Mouse (Mus musculus) lung, postnatal 10 days (tissue): Measurements from ENCODE around the gene Terb2.
"Not testable (repeated sequence)": the region's sequence is repeated elsewhere in the genome, so short reads cannot be mapped to it uniquely, and the experiment has no call there.

ENCODE experiments used
- DNase-seq: peaks from one replicate; pipeline ENCODE4 v3.0.0; 2021

Terb2 gene

GRCm38 (mm10) chr2:122162529-122162928 is 23.5 kb upstream of the Terb2 start:
- DNase-seq, result no peak

- no peak for DNase-seq
Measured at GRCm38 (mm10) chr2:122163430-122164195, 22.5 kb upstream of the Terb2 start.

DNA sequence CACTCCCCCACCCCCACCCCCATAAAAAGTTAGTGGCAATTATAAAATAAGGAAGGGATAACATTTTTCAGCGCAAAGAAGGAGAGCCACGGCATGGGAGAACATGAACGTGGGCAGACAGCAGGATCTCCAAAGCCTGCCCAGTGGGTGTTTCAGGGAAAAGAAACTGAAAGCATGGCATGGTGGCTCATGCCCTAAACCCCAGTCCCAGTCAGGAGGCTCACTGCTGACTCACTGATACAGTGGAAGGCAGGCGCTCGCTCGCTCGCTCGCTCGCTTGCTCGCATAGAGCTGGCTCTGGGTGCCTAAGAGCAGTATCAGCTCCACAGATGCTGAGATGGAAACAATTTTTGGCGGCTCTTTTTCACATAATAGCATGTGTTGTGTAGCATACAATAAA is 21.8 kb upstream of the Terb2 start:
- no peak for DNase-seq

GRCm38 (mm10) chr2:122171292-122171691 is 14.8 kb upstream of the Terb2 start:
- DNase-seq, result no peak

GRCm38 (mm10) chr2:122172188-122172587 is 13.9 kb upstream of the Terb2 start:
- DNase-seq, result no peak

DNA sequence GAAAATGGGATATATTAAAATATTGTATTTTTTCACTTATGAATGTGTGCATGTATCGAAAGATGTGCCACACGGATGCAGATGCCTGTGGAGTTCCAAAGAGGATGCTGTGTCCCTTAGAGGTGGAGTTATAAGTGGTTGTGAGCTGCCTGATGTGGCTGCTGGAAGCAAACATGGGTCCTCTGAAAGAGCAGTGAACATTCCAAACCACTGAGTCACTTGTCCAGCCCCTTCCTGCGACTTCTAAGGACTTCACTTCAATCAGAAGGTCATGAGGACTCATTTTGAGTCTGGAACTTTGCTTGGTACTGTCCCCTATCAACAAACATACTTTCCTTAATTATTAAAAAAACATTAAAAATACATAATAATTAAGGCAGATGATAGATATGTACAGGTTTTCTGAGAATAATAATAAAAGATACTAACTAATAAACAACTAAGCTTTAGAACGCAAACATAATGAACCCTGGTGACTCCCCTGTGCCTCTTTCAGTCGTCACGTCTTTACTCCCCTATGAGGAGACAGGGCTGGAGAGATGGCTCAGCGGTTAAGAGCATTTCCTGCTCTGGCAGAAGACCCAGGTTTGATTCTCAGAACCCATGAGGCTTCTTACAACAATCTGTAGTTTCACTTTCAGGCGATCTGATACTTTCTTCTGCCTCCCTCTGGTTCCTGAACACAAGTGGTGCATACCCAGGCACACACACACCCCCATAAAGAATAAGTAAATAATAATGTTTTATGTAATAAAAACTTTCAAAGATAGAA is 5.8 kb upstream of the Terb2 start:
- no peak for DNase-seq

DNA sequence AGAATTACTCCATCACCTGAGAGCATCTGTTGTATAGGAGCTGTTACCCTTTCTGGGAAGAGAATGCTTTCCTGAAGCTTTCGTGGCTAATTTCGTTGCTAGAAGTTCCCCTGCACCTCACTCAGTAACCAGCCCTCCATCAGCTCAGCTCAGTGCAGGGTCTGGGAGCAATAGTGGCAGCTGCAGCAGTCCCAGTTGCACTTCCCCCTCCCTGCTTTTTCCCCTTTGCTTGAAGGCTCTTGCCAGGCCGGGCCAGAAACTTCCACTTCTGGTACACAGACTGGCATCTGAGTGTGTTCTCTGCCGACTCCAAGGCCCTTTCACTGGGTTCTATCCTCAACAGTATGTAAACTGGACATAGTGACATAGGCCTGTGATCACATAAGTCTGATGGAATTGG is 986 bp upstream of the Terb2 start:
- DNase-seq, result no peak

DNA sequence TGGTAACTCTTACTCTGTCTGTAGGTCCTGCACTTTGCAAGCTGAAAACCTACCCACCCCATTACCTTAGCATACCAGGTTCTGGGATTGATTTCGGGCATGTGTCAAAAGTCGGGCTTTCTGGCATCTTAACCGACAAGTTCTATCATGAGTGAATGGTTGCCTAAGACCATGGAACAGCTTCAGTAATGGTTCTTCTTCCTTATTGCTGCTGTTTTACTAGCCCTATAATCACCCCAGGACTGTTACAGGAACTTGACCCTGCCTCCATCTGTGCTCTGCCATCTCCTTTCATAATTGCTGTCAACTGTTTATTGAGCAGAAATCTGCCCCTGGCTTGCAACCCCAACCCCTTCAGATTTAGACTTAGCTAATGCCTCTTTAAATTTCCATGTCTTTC is 679 bp downstream of the Terb2 start:
- no peak for DNase-seq

DNA sequence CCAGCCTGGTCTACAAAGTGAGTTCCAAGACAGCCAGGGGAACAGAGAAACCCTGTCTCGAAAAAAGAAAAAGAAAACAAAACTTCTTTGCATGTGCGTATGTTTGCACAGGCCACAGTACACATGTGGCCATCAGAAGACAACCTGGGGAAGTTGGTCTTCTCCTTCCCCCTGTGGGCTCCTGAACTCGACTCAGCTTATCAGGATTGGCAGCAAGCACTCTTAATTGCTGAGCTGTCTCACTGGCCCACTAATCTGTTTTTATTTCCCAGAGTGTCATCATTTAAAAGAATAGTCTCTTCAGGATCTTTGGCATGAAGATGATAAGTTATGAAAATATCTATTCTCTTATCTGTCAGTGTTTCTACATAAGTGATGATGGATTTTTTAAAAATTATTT is 5.8 kb downstream of the Terb2 start:
- DNase-seq, result no peak

GRCm38 (mm10) chr2:122194509-122194929 is 8.4 kb downstream of the Terb2 start:
- peak; percentile 17 for DNase-seq

DNA sequence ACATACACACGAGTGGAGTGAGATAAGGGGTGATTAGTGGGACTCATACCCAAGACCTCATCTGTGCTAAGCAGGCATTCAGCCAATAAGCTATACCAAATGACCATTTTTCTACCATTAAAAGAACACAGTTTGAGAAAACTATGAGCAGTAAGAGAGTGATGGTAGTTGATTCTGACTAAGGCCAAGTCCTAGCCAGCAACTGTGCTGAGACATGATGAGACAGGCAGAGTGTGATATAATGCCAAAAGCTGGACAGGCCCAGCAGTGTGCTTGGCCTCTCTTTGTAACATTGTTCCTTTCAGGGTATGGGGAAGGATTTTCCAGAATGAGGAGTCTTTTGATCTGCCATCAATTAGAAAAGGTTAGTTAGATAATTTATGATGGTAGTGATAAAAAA is 15.4 kb downstream of the Terb2 start:
- no peak for DNase-seq

DNA sequence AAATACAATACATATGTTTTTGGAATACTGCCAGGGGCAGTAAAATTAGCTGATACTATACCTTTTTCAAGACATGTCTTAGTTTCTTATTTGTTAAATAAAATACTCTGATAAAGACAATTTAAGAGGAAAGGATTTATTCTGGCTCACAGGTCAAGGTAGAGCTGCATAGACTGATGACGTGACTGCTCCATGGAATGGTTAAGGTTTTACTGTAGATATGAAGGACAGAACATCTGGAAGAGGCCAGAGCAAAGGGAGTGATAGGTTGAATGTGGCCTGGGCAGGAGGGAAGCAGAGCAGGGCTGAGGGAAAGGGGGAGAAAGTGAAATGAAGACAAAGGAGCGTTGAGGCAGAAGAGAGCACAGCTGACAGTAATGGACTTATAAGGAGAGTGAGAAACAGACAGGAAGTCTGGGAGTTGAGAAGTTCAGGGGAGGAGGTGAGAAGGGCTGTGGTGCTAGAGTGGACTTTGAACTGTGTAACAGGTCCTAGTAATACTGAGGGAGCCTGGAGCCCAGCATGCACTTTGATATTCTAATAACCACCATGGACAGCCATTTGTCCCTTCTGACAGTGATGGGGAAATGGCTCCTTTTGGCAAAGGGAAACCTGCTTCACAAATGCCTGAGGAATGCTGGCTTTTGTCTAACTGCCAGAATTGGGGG is 20.5 kb downstream of the Terb2 start:
- DNase-seq, result no peak

DNA sequence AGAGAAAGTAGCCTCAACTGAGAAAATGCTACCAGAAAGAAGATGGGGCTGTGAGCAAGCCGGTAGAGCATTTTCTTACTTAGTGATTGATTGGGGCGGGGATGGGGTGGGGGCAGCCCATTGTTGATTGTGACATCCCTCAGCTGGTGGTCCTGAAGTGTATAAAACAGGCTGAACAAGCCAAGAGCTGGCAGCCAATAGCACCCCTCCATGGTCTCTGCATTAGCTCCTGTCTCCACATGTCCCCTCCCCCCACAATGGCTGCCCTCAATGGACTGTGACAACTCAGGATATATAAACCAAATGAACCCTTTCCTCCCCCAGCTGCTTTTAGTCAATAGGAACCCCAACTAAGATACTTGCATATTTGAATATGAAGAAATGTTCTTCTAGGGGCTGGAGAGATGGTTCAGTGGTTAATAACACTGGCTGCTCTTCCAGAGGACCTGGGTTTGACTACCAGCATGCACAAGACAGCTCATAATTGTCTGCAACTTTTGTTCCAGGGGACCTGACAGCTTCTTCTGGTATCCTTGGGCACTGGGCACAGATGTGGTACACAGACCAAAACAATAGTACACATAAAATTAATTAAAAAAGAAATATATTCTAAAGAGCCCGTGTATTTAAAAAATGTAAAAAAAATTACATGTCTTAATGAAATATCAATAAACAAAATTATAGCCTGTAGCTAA is 24.6 kb downstream of the Terb2 start:
- DNase-seq, result no peak

GRCm38 (mm10) chr2:122217075-122217474 is 31.0 kb downstream of the Terb2 start:
- not testable (repeated sequence) for DNase-seq

GRCm38 (mm10) chr2:122218234-122218633 is 32.2 kb downstream of the Terb2 start:
- DNase-seq, result no peak

- no peak for DNase-seq
Measured at GRCm38 (mm10) chr2:122221378-122221777, 35.3 kb downstream of the Terb2 start.

DNA sequence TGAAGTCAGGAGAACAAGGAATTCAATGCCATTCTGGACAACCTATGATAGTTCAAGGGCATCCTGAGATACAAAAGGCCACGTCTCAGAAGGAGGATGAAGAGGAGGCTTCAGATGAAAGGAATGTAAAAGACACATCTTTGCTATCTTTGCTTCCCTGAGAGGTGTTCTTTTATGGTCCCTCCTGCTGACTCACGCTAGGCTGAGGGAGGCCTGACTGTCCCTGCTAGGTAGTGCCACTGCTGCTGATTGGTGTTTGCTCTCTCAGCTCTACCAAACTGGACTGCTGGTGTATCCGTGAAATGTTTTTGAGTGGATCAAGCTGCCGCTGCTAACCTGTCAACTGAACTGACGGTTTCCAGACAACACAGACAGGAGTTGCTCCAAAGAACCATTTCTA is 35.7 kb downstream of the Terb2 start:
- DNase-seq, result no peak

GRCm38 (mm10) chr2:122222272-122222671 is 36.2 kb downstream of the Terb2 start:
- DNase-seq, result no peak

GRCm38 (mm10) chr2:122223654-122224053 is 37.6 kb downstream of the Terb2 start:
- DNase-seq, result no peak

GRCm38 (mm10) chr2:122230395-122230794 is 44.3 kb downstream of the Terb2 start:
- no peak for DNase-seq

- no peak for DNase-seq
Measured at GRCm38 (mm10) chr2:122231616-122232015, 45.5 kb downstream of the Terb2 start.

- DNase-seq, result no peak
Measured at GRCm38 (mm10) chr2:122233341-122233740, 47.3 kb downstream of the Terb2 start.
